Mouse (Mus musculus) pancreas, adult 10 weeks (tissue): Measurements from ENCODE around the gene Skp1a. TPM values are rescaled to one million over a fixed set of nuclear protein-coding genes. Genes with fewer than 3 reads are reported as not detected.

Experiments used
- polyA plus RNA-seq: library from polyadenylated mRNA; stranded (reverse); fragments of 350-450 nt; fragmentation: Illumina TruSeq; extraction: RNeasy Lipid Tissue Mini Kit (QIAGEN cat#74804); gene quantifications from one replicate; pipeline ENCODE4 v1.2.3, GENCODE M21; 2015; ENCODE audit warnings: low read depth, low replicate concordance; ENCODE audit not compliant: insufficient read depth

The Skp1a gene
- polyA plus RNA-seq, result 42.1 TPM

GRCm38 (mm10) chr11:52231606-52232541 is at the start of gene Skp1a:
TSS of gene Skp1a (plus strand) at chr11:52231995.

GRCm38 (mm10) chr11:52213887-52214286 is 17.9 kb upstream of the Skp1a start, which contains the start of gene Olfr1371:
TSS of gene Olfr1371 (minus strand) at chr11:52213987.

GRCm38 (mm10) chr11:52282774-52283595 is 51.2 kb downstream of the Skp1a start, which contains the start of gene Tcf7:
TSS of gene Tcf7 (minus strand) at chr11:52283014.

Other genes with a start within 250 kb of the Skp1a start
- 35.1 TPM for gene Ube2b, start 231.2 kb upstream of the Skp1a start, polyA plus RNA-seq
- gene Cdkl3, start 227.8 kb upstream of the Skp1a start, polyA plus RNA-seq, result 1.1 TPM
- 9.2 TPM for gene Ppp2ca, start 133.3 kb upstream of the Skp1a start, polyA plus RNA-seq
- gene Olfr1373, start 86.5 kb upstream of the Skp1a start, polyA plus RNA-seq, result not detected
- not detected for gene Olfr1371, start 18.0 kb upstream of the Skp1a start, polyA plus RNA-seq
- gene Tcf7, start 51.0 kb downstream of the Skp1a start, polyA plus RNA-seq, result 1.2 TPM
- gene Vdac1, start 128.9 kb downstream of the Skp1a start, polyA plus RNA-seq, result 27.2 TPM
- gene 9530068E07Rik, start 164.4 kb downstream of the Skp1a start, polyA plus RNA-seq, result 20.4 TPM